Mouse (Mus musculus): ENCODE data around the gene Dhrs7c. TPM values are rescaled to one million over a fixed set of nuclear protein-coding genes. Genes with fewer than 3 reads are reported as not detected.

The Dhrs7c gene
- polyA plus RNA-seq, 1 experiment from 2014 or later, result 19.2 TPM

DNA sequence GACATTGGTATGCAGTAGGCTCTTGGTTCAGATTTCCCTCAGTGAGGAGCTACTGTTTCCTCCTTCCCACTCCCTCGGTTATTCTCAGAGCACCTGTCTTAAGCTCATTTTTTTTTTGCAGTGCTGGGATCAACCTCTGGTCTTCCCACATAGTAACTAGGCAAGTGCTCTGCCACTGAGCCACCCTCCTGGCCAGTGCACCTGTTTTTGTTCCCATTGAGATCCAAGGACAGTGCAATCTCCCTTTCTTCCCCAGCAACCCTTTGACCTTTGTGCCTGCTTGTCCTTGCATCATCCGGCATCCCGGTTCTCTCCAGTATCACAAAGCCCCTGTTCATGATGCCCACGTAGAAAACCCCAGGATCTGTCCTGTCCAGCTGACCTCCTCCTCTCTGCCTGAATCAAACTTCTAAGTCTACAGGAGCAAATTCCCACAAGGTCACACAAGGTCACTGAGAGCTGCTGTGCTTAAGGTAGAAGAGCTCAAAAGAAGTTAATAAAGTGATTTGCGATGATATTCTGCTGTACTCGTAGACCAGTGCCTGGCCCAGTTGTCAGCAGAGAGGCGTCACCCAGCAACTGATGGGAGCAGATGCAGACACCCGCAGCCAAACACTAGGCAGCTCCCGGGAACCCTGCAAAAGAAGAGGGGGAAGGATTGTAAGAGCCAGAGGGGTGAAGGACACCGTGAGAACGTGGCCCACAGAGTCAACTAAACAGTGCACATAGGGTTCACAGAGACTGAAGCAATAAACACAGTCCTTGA, 9.0 kb downstream of the Dhrs7c start:
- H3K27me3 ChIP-seq, result no peaks in the 10 kb centered on the region
- H3K9ac ChIP-seq, result no peak overlapping the region
- H3K4me1 ChIP-seq (replicated peaks), result peaks cover 3% of the 10 kb centered on the region
- H3K9me3 ChIP-seq (replicated peaks), result no peaks in the 10 kb centered on the region
- no peaks in the 10 kb centered on the region for H3K36me3 ChIP-seq
- no peak overlapping the region for H3K4me3 ChIP-seq
- H3K4me2 ChIP-seq, result no peak overlapping the region
- WGBS, result 76% methylated on average over 11 of the region's 11 CpGs
- no peak overlapping the region for H3K27ac ChIP-seq
- no peak for ATAC-seq (replicated peaks; ENCODE audit: insufficient number of reproducible peaks, insufficient read depth, low FRiP score, low read depth)

DNA sequence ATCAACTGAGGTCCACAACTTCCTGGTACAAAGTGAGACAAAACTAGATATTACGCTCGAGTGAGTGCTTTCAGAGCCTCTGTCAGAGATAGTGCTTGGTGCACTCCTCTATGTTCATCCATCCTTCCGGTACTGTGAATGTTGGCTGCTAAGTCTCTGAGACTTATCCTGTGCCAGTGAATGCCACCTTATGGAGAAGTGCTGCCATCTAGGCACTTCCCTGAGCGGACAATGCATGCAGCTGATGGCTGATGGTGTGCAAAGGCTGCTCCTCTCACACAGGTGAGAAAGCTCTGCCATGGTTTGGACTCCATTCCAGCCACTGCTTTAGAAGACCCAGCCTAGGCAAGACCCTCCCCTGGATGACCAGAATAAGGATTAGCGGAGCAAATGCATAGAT, 10.1 kb downstream of the Dhrs7c start:
- peaks cover 3% of the 10 kb centered on the region for H3K4me1 ChIP-seq (replicated peaks)
- no peak overlapping the region for H3K4me2 ChIP-seq
- H3K36me3 ChIP-seq, result no peaks in the 10 kb centered on the region
- H3K27ac ChIP-seq, result no peak overlapping the region
- no peaks in the 10 kb centered on the region for H3K27me3 ChIP-seq
- H3K4me3 ChIP-seq, result no peak overlapping the region
- no peak for ATAC-seq (replicated peaks; ENCODE audit: insufficient number of reproducible peaks, insufficient read depth, low FRiP score, low read depth)
- no peaks in the 10 kb centered on the region for H3K9me3 ChIP-seq (replicated peaks)
- WGBS, result 57% methylated on average over 5 of the region's 5 CpGs
- H3K9ac ChIP-seq, result no peak overlapping the region

DNA sequence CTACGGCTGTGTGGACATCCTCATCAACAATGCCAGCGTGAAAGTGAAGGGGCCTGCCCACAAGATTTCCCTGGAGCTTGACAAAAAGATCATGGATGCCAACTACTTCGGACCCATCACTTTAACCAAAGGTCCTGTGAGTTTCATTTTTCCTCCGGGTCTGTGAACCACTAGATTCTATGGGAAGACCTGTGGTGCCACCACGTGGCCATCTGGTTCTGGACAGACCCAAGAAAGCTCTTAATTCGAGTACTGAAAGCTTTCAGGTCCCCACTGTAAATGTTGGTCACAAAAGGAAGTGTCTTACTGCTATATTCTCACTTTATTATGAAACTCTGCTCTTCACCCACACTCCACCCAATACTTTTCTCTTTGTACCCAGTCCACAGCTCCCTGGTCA, 13.5 kb downstream of the Dhrs7c start:
- H3K27ac ChIP-seq, result no peak overlapping the region
- H3K4me3 ChIP-seq, result no peak overlapping the region
- ATAC-seq (replicated peaks; ENCODE audit: insufficient number of reproducible peaks, insufficient read depth, low FRiP score, low read depth), result no peak
- H3K9me3 ChIP-seq (replicated peaks), result no peaks in the 10 kb centered on the region
- H3K27me3 ChIP-seq, result no peaks in the 10 kb centered on the region
- H3K4me2 ChIP-seq, result no peak overlapping the region
- no peaks in the 10 kb centered on the region for H3K36me3 ChIP-seq
- WGBS, result 67% methylated on average over 6 of the region's 6 CpGs
- peaks cover 3% of the 10 kb centered on the region; the same call in 1 of the 2 replicates for H3K4me1 ChIP-seq (replicated peaks)
- H3K9ac ChIP-seq, result no peak overlapping the region

DNA sequence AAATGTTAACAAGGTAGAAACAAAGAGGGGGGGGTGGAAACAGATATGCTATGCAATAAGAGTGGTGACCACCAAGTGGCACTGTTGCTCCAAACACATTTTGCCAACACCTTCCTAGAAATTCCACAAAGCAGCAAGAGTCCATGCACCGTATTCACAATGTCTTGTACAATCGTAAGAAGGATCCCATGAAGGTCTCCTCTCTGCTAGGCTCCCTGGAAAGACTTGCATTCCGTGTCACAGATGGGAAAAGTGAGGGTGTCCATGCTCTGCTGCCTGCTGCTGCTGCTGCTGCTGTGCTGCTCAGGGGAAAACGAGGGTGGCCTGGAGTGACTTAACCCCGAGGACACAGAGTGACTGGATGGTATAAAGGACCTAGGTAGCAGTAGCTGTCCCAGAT, 21.6 kb downstream of the Dhrs7c start:
- H3K9me3 ChIP-seq (replicated peaks), result no peaks in the 10 kb centered on the region
- no peak overlapping the region for H3K27ac ChIP-seq
- peak overlapping the region; percentile 58 for H3K4me2 ChIP-seq
- H3K27me3 ChIP-seq, result no peaks in the 10 kb centered on the region
- ATAC-seq (replicated peaks; ENCODE audit: insufficient number of reproducible peaks, insufficient read depth, low FRiP score, low read depth), result no peak
- H3K4me3 ChIP-seq, result 0 out of 2 replicates have a peak overlapping the region, but pooled peaks have one; percentile 22
- 9% methylated on average over 5 of the region's 5 CpGs for WGBS
- peak overlapping the region; percentile 35; the same call in 1 of the 2 replicates for H3K9ac ChIP-seq
- no peaks in the 10 kb centered on the region for H3K36me3 ChIP-seq
- peaks cover 3% of the 10 kb centered on the region; the same call in 1 of the 2 replicates for H3K4me1 ChIP-seq (replicated peaks)

GRCm38 (mm10) chr11:67820221-67820620, 22.2 kb downstream of the Dhrs7c start:
- no peak for ATAC-seq (replicated peaks; ENCODE audit: insufficient number of reproducible peaks, insufficient read depth, low FRiP score, low read depth)
- WGBS, result 25% methylated on average over 4 of the region's 4 CpGs
- peak overlapping the region; percentile 58 for H3K4me2 ChIP-seq

GRCm38 (mm10) chr11:67821560-67821959, 23.6 kb downstream of the Dhrs7c start:
- Histone ChIP-seq H3K9me3 (replicated peaks) (no peaks in the 10 kb centered on the region), H3K27me3 (no peaks in the 10 kb centered on the region), H3K4me2 (no peak overlapping the region), H3K4me3 (no peak overlapping the region), H3K4me1 (replicated peaks) (peaks cover 6% of the 10 kb centered on the region), H3K36me3 (no peaks in the 10 kb centered on the region), H3K9ac (no peak overlapping the region), H3K27ac (no peak overlapping the region)
- no peak for ATAC-seq (replicated peaks; ENCODE audit: insufficient number of reproducible peaks, insufficient read depth, low FRiP score, low read depth)
- WGBS, result 85% methylated on average over 6 of the region's 6 CpGs

More at GRCm38 (mm10) chr11:67820221-67820620, 22.2 kb downstream of the Dhrs7c start:
- Histone ChIP-seq H3K36me3 (no peaks in the 10 kb centered on the region), H3K4me3 (no peak overlapping the region), H3K4me1 (replicated peaks) (peaks cover 3% of the 10 kb centered on the region; the same call in 1 of the 2 replicates), H3K27me3 (no peaks in the 10 kb centered on the region), H3K27ac (no peak overlapping the region), H3K9me3 (replicated peaks) (no peaks in the 10 kb centered on the region), H3K9ac (no peak overlapping the region)

DNA sequence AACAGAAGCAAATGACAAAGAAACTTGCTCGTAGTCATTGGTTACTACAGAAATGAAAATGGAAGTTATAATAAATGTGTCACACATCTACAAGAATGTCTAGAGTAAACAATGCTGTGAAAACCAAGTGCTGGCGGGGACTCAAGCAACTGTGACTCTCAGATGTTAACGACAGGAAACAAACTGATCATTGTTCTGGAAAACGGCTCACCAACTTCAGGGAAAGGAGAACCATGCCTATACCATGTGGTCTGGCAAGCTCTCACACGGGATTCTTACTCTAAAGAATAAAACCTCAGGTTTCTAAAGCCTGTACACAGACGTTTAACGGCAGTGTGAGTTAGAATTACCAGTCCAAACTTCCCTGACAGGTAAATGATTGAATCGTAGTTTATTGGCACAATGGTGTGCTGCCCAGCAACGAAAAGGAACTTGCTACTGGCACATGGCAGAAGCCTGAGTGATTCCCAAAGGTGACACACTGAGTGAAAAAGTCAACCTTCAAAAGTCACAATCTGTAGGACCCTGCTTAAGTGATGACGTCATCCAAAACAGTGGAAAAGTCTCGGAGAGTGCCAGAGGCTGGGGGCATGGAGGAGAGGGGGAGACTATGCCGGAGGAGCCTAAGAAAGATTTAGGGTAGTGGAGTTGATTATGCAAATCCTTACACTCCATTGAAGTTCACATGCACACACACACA, 30.5 kb downstream of the Dhrs7c start:
- H3K4me3 ChIP-seq, result no peak overlapping the region
- no peak for ATAC-seq (replicated peaks; ENCODE audit: insufficient number of reproducible peaks, insufficient read depth, low FRiP score, low read depth)
- no peak overlapping the region for H3K4me2 ChIP-seq
- no peaks in the 10 kb centered on the region for H3K36me3 ChIP-seq
- H3K27ac ChIP-seq, result no peak overlapping the region
- peaks cover 4% of the 10 kb centered on the region for H3K4me1 ChIP-seq (replicated peaks)
- no peak overlapping the region for H3K9ac ChIP-seq
- H3K27me3 ChIP-seq, result no peaks in the 10 kb centered on the region
- WGBS, result 45% methylated on average over 12 of the region's 12 CpGs
- no peaks in the 10 kb centered on the region for H3K9me3 ChIP-seq (replicated peaks)

DNA sequence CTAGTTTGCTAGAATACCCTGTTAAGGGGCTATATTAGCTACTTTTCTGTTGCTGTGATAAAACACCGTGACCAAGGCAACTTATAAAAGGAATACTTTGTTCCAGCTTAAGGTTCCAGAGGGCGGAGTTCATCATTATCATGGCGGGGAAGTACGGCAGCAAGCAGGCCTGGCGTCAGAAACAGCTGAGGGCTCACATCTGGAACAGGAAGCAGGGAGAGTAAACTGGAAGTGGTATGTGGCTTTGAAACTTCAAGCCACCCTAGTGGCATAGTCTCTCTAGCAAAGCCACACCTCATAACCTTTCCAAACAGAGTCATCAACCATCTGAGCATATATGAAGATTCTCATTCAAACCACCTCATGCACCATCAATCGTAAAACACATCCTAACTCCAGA, 31.5 kb downstream of the Dhrs7c start:
- WGBS, result 61% methylated on average over 6 of the region's 6 CpGs
- ATAC-seq (replicated peaks; ENCODE audit: insufficient number of reproducible peaks, insufficient read depth, low FRiP score, low read depth), result no peak
- H3K36me3 ChIP-seq, result no peaks in the 10 kb centered on the region
- no peak overlapping the region for H3K4me2 ChIP-seq
- H3K27ac ChIP-seq, result no peak overlapping the region
- peaks cover 4% of the 10 kb centered on the region for H3K4me1 ChIP-seq (replicated peaks)
- H3K9me3 ChIP-seq (replicated peaks), result no peaks in the 10 kb centered on the region
- H3K9ac ChIP-seq, result no peak overlapping the region
- H3K4me3 ChIP-seq, result no peak overlapping the region
- H3K27me3 ChIP-seq, result no peaks in the 10 kb centered on the region

DNA sequence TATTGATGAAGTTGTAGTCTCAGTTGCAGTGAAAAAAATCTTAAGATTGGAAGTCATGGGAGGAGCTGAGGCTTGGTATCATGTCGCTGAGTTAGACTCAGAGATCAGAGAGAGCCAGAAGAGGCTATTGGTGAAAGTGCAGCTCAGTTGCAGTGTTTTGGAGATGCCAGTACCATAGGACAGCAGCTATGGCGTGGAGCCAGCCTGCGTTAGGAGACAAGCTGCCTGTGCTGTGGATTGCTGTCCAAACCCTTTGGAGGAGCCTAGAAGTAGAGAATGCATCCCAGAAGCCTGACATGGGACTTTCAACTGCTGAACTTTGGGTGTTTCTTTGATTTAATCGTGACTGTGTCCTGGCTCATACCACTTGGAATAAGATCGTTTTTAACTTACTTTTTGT, 33.8 kb downstream of the Dhrs7c start:
- Histone ChIP-seq H3K4me2 (no peak overlapping the region), H3K4me1 (replicated peaks) (peaks cover 10% of the 10 kb centered on the region), H3K27me3 (no peaks in the 10 kb centered on the region), H3K9ac (no peak overlapping the region), H3K36me3 (no peaks in the 10 kb centered on the region), H3K9me3 (replicated peaks) (no peaks in the 10 kb centered on the region), H3K27ac (no peak overlapping the region), H3K4me3 (no peak overlapping the region)
- 61% methylated on average over 5 of the region's 5 CpGs for WGBS
- ATAC-seq (replicated peaks; ENCODE audit: insufficient number of reproducible peaks, insufficient read depth, low FRiP score, low read depth), result no peak

DNA sequence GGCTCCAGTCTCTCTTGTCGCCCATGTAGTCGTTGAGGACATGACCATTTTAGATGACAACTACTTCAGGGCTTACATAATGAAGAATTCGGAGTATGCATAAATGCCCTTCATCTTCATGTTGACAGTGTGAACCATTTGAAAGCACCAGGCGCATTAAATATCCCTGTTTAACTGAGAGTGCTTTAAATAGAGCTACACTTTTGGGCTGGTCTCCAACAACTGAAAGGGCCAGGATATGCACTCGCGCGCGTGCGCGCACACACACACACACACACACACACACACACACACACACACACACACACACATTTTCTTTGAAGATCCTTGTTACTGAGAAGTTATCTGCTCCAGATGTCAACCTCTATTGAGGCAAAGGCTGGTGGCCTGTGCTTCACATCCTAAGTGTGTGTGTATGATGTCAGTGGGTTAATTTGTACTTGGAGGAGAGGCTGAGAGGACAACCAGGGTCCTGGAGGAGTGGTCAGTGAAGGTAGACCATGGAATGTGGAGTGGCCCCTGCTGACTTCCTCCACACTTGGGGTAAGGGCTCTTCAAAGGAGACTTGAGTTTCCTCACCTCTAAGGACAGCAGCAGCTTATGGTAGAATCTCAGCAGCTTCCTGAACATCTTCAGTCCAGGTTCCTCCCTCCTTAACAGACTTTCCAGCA, 37.6 kb downstream of the Dhrs7c start:
- no peaks in the 10 kb centered on the region for H3K27me3 ChIP-seq
- peaks cover 10% of the 10 kb centered on the region for H3K4me1 ChIP-seq (replicated peaks)
- no peak overlapping the region for H3K4me3 ChIP-seq
- H3K27ac ChIP-seq, result peak overlapping the region; percentile 73
- no peaks in the 10 kb centered on the region for H3K36me3 ChIP-seq
- no peak overlapping the region for H3K9ac ChIP-seq
- no peaks in the 10 kb centered on the region for H3K9me3 ChIP-seq (replicated peaks)
- no peak overlapping the region for H3K4me2 ChIP-seq
- ATAC-seq (replicated peaks; ENCODE audit: insufficient number of reproducible peaks, insufficient read depth, low FRiP score, low read depth), result peak; percentile 79
- WGBS, result 51% methylated on average over 10 of the region's 10 CpGs

DNA sequence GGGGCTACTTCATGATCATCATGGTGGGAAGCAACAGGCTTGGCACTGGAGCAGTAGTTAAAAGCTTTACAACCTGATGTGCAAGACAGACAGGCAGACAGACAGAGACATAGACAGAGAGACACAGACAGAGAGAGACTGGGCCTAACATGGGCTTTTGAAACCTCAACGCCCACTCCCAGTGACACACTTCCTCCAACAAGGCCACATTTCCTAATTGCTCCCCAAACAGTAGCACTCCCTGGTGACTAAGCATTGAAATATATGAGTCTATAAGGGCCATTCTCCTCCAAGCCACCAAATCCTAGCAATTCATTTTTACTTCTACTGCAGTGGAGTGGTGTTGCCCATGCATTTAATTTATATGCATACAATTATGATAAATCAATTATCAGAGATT, 41.8 kb downstream of the Dhrs7c start:
- ATAC-seq (replicated peaks; ENCODE audit: insufficient number of reproducible peaks, insufficient read depth, low FRiP score, low read depth), result no peak

More for the DNA sequence above, 41.8 kb downstream of the Dhrs7c start:
- H3K9ac ChIP-seq, result no peak overlapping the region
- H3K27me3 ChIP-seq, result no peaks in the 10 kb centered on the region
- no peak overlapping the region for H3K4me3 ChIP-seq
- 85% methylated on average over 1 of the region's 1 CpGs for WGBS
- no peak overlapping the region for H3K4me2 ChIP-seq
- no peaks in the 10 kb centered on the region for H3K36me3 ChIP-seq
- H3K27ac ChIP-seq, result no peak overlapping the region
- H3K4me1 ChIP-seq (replicated peaks), result peaks cover 10% of the 10 kb centered on the region
- no peaks in the 10 kb centered on the region for H3K9me3 ChIP-seq (replicated peaks)
